Mouse (Mus musculus) erythroid progenitor cell, adult 5-6 weeks (primary cell): ENCODE data around the gene Ifi211. TPM values are rescaled to one million over a fixed set of nuclear protein-coding genes. Genes with fewer than 3 reads are reported as not detected.
"Not testable (repeated sequence)": the region's sequence is repeated elsewhere in the genome, so short reads cannot be mapped to it uniquely, and the experiment has no call there.

ENCODE experiments used
- ATAC-seq: replicated peaks from 2 replicates; pipeline ENCODE4 v1.8.0; 2016; ENCODE audit warnings: moderate number of reproducible peaks, mild to moderate bottlenecking, moderate TSS enrichment, inconsistent platforms; ENCODE audit not compliant: poor library complexity, low FRiP score, severe bottlenecking
- total RNA-seq, 2 experiments: library from RNA; stranded (forward) in 1 of 2; stranded (reverse) in 1 of 2; fragments of 150-400 nt in 1 of 2; fragments of 186-747, 209-891 nt in 1 of 2; gene quantifications; 2 replicates each; pipeline versions ENCODE4 v1.2.3 to v1.2.4; 2015 to 2017; ENCODE audit warnings: low replicate concordance in 2 of 2

Ifi211 gene
- 5.0 and 16.3 TPM in 2 replicates for total RNA-seq (2015; ENCODE audit: low replicate concordance)
- total RNA-seq (2017; ENCODE audit: low replicate concordance) = 2.7 and 5.3 TPM in 2 replicates

GRCm38 (mm10) chr1:173912548-173913255 is at the start of gene Ifi211:
Gene Ifi211, minus strand, starts transcription at chr1:173913046.
- ATAC-seq = not testable (repeated sequence)

- not testable (repeated sequence) for ATAC-seq
These were observed 48.6 kb upstream of the Ifi211 start for GRCm38 (mm10) chr1:173961491-173961890.

- ATAC-seq = not testable (repeated sequence)
These were observed 47.2 kb upstream of the Ifi211 start for GRCm38 (mm10) chr1:173959998-173960397.

- ATAC-seq = not testable (repeated sequence)
These were observed 43.1 kb upstream of the Ifi211 start for GRCm38 (mm10) chr1:173955839-173956527.

GRCm38 (mm10) chr1:173955071-173955796 is 42.4 kb upstream of the Ifi211 start:
- no peak for ATAC-seq

GRCm38 (mm10) chr1:173953563-173953962 is 40.7 kb upstream of the Ifi211 start:
- no peak for ATAC-seq

GRCm38 (mm10) chr1:173949044-173949443 is 36.2 kb upstream of the Ifi211 start:
- not testable (repeated sequence) for ATAC-seq

GRCm38 (mm10) chr1:173942780-173943066 is 29.9 kb upstream of the Ifi211 start:
- ATAC-seq = not testable (repeated sequence)

GRCm38 (mm10) chr1:173941924-173942779 is 29.3 kb upstream of the Ifi211 start, which contains the start of the genes Mndal and Ifi203:
Gene Mndal, minus strand, starts transcription at chr1:173942491.
Gene Ifi203, minus strand, starts transcription at chr1:173942672.
- ATAC-seq = not testable (repeated sequence)

GRCm38 (mm10) chr1:173941522-173941921 is 28.7 kb upstream of the Ifi211 start:
- not testable (repeated sequence) for ATAC-seq

- not testable (repeated sequence) for ATAC-seq
These were observed 6.4 kb upstream of the Ifi211 start for GRCm38 (mm10) chr1:173919279-173919678.

- ATAC-seq = no peak
These were observed 1.7 kb upstream of the Ifi211 start for GRCm38 (mm10) chr1:173914559-173914958.

GRCm38 (mm10) chr1:173913256-173913791 is 478 bp upstream of the Ifi211 start:
- not testable (repeated sequence) for ATAC-seq

- ATAC-seq = no peak
These were observed 910 bp downstream of the Ifi211 start for GRCm38 (mm10) chr1:173911808-173912464.

- ATAC-seq = not testable (repeated sequence)
These were observed 4.5 kb downstream of the Ifi211 start for GRCm38 (mm10) chr1:173908390-173908789.

- ATAC-seq = not testable (repeated sequence)
These were observed 7.0 kb downstream of the Ifi211 start for GRCm38 (mm10) chr1:173905885-173906284.

- not testable (repeated sequence) for ATAC-seq
These were observed 23.1 kb downstream of the Ifi211 start for GRCm38 (mm10) chr1:173889741-173890140.

GRCm38 (mm10) chr1:173887026-173887787 is 25.6 kb downstream of the Ifi211 start:
- not testable (repeated sequence) for ATAC-seq
